Mouse (Mus musculus) liver, adult 2 months (tissue): ENCODE measurements around the gene B3gnt8. TPM values are rescaled to one million over a fixed set of nuclear protein-coding genes. Genes with fewer than 3 reads are reported as not detected.

ENCODE experiments used
- DNase-seq: peaks from one replicate; pipeline ENCODE4 v3.0.0-alpha.2; 2011; ENCODE audit warnings: low read depth, low spot score; ENCODE audit errors: extremely low read depth
- H3K27ac ChIP-seq: fragments of 200-500 bp; replicated peaks from 2 replicates; pipeline ENCODE4 v1.5.1; 2012; ENCODE audit warnings: low read depth, mild to moderate bottlenecking, control low read depth, inconsistent platforms, low read length; ENCODE audit not compliant: insufficient read depth
- H3K27me3 ChIP-seq: fragments of 200-500 bp; 2 replicates; pipeline ENCODE4 v1.6.1; 2012; ENCODE audit warnings: mild to moderate bottlenecking, moderate library complexity, low read length, inconsistent platforms; ENCODE audit not compliant: control insufficient read depth, insufficient read depth
- H3K36me3 ChIP-seq: fragments of 200-500 bp; 2 replicates; pipeline ENCODE4 v1.6.1; 2012; ENCODE audit warnings: low read length, inconsistent platforms; ENCODE audit not compliant: control insufficient read depth, insufficient read depth
- H3K4me1 ChIP-seq: fragments of 200-500 bp; 2 replicates; pipeline ENCODE4 v1.6.1; 2011; ENCODE audit warnings: low read length; ENCODE audit not compliant: control insufficient read depth, insufficient read depth
- H3K4me3 ChIP-seq: fragments of 200-500 bp; 2 replicates; pipeline ENCODE4 v1.5.1; 2011; ENCODE audit warnings: low read depth, mild to moderate bottlenecking, control low read depth, low read length, moderate library complexity; ENCODE audit not compliant: insufficient read depth
- H3K79me2 ChIP-seq: fragments of 200-500 bp; 2 replicates; pipeline ENCODE4 v1.6.1; 2012; ENCODE audit warnings: inconsistent platforms, mild to moderate bottlenecking, low read length, moderate library complexity; ENCODE audit not compliant: control insufficient read depth, insufficient read depth
- H3K9ac ChIP-seq: fragments of 200-500 bp; 2 replicates; pipeline ENCODE4 v1.6.1; 2012; ENCODE audit warnings: low read depth, mild to moderate bottlenecking, control low read depth, inconsistent platforms, low read length
- CTCF ChIP-seq: fragments of 200-500 bp; IDR thresholded peaks from 2 replicates; pipeline ENCODE4 v1.5.1; 2011; ENCODE audit warnings: low read depth, low read length, control low read depth
- POLR2A ChIP-seq: fragments of 200-500 bp; IDR thresholded peaks from 2 replicates; pipeline ENCODE4 v1.6.1; 2011; ENCODE audit warnings: low read length, control low read depth; ENCODE audit not compliant: insufficient read depth; ENCODE audit errors: extremely low read depth
- WGBS: fragments of 180-500 bp; shearing (Covaris S2); methylation state at CpG from one replicate; pipeline ENCODE4 v1.1.7; 2018; 5-methylcytosine and 5-hydroxymethylcytosine counted together
- polyA plus RNA-seq: library from polyadenylated mRNA; depleted of rRNA; stranded (reverse); fragments of >200 nt; gene quantifications from 2 replicates; pipeline ENCODE4 v1.2.3, GENCODE M21; 2012
- total RNA-seq: library from RNA; depleted of rRNA; stranded (reverse); fragments of >200 nt; gene quantifications from 2 replicates; pipeline ENCODE4 v1.2.3, GENCODE M21; 2014

B3gnt8 gene
- total and polyA plus RNA-seq, 2 experiments, result 0.46 to 1.1 TPM

DNA sequence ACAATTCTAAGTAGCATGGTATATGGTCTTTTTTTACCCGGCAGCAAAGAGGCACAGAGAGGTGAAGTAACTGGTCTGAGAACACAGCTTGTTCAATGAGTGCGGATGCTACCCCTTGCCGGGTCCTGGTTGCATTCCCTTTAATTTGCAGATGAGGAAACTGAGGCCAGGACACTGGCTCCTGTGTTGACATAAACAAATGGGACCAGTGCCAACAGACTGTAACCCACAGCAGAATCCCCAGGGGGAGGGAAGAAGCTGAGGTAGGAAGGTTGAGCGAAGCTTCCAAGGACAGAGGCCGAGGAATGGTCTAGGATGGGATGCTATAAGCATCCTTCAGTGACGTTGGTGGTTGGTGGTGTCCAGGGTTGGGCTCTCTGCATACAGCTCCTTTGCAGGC is 49.0 kb downstream of the B3gnt8 start:
- Histone ChIP-seq H3K27ac (no peak overlapping the region), H3K4me3 (no peak overlapping the region), H3K36me3 (no peaks in the 10 kb centered on the region), H3K9ac (no peak overlapping the region), H3K27me3 (peaks cover 4% of the 10 kb centered on the region; the same call in 1 of the 2 replicates), H3K79me2 (no peaks in the 10 kb centered on the region), H3K4me1 (peaks cover 4% of the 10 kb centered on the region)
- WGBS, result 50% methylated on average over 6 of the region's 6 CpGs
- TF ChIP-seq POLR2A, result no peak
- no peak for TF ChIP-seq CTCF
- no peak for DNase-seq

- peak; percentile 83 for DNase-seq
- no peaks in the 10 kb centered on the region for H3K36me3 ChIP-seq
- H3K27ac ChIP-seq, result no peak overlapping the region
- peaks cover 4% of the 10 kb centered on the region; the same call in 1 of the 2 replicates for H3K27me3 ChIP-seq
- 24% methylated on average over 15 of the region's 15 CpGs for whole genome bisulfite sequencing
- H3K79me2 ChIP-seq, result no peaks in the 10 kb centered on the region
- H3K4me1 ChIP-seq, result peaks cover 4% of the 10 kb centered on the region
- no peak overlapping the region for H3K4me3 ChIP-seq
- no peak overlapping the region for H3K9ac ChIP-seq
- TF ChIP-seq POLR2A (no peak), CTCF (no peak)
These were observed 49.8 kb downstream of the B3gnt8 start for GRCm38 (mm10) chr7:25676085-25676781.

DNA sequence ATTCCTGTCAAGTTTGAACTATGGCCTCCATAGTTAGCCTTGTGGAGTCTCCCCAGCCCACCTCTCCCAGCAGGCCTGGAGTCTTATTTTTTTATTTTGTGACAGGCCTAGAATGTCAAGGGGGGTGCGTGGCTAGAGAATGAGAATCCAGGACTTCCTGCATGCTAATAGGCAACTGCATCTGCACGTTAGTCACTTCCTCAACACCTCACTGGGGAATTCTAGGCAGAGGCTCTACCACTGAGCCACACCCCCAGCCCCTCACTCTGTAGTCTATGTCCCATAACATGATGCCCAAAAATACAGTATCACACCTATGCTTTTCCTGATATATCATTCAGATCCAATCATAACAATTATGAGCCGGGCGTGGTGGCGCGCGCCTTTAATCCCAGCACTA is 50.6 kb downstream of the B3gnt8 start:
- TF ChIP-seq CTCF (no peak), POLR2A (no peak)
- no peak overlapping the region for H3K27ac ChIP-seq
- 91% methylated on average over 7 of the region's 7 CpGs for WGBS
- no peak for DNase-seq
- H3K4me1 ChIP-seq, result peaks cover 4% of the 10 kb centered on the region
- no peaks in the 10 kb centered on the region for H3K79me2 ChIP-seq
- H3K4me3 ChIP-seq, result no peak overlapping the region
- H3K27me3 ChIP-seq, result peaks cover 4% of the 10 kb centered on the region; the same call in 1 of the 2 replicates
- H3K36me3 ChIP-seq, result no peaks in the 10 kb centered on the region
- H3K9ac ChIP-seq, result no peak overlapping the region

- H3K36me3 ChIP-seq, result no peaks in the 10 kb centered on the region
- H3K79me2 ChIP-seq, result no peaks in the 10 kb centered on the region
- peaks cover 6% of the 10 kb centered on the region for H3K4me1 ChIP-seq
- H3K4me3 ChIP-seq, result no peak overlapping the region
- no peak overlapping the region for H3K9ac ChIP-seq
- H3K27ac ChIP-seq, result no peak overlapping the region
- peaks cover 1% of the 10 kb centered on the region; the same call in 1 of the 2 replicates for H3K27me3 ChIP-seq
- peak; percentile 45 for DNase-seq
- 6% methylated on average over 6 of the region's 6 CpGs for WGBS
- TF ChIP-seq POLR2A, result no peak
- peak; percentile 50 for TF ChIP-seq CTCF
These were observed 53.5 kb downstream of the B3gnt8 start for GRCm38 (mm10) chr7:25679971-25680370.

DNA sequence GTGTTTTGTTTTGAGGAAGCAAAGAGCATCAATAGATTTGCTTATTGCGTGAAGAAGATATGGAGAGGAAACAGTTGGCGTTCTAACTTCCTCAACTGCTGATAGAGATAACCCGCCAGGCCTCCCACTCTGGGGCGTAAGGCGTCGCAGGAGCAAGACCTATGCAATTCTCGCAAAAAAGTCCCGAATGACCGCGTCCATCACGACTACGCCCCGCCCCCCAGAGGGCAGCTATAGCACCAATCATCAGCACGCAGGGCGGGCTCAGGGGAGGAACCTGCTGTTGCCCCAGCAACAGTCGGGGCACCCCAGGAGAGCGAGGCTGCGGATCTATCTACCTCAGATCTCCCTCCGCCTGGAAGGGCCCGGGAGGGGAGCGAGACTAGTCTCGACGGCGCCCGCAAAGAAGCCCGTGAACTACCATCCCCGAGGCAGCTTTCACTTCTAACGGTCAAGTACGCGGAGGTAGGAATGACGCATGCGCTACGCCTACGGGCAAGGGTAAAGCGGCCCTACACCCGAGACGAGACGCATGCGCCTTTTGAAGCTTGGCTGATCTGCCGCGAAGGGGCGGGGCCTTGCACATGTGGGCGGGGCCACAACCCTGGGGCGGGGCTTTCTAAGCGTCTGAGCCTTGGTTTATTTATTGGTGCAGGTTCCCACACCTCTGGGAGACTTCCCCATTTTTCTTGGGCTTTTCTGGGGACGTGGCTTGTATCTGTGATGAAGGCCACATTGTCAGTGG is 54.2 kb downstream of the B3gnt8 start, which contains the start of gene B9d2:
Gene B9d2 (plus strand): TSS at position 267 of the 745 bp plus-strand sequence.
- peak within 1 kb of the TSS; percentile 91 for H3K27ac ChIP-seq
- DNase-seq, result peak; percentile 81
- no peaks in the 10 kb centered on the region for H3K36me3 ChIP-seq
- peak within 1 kb of the TSS; percentile 81 for H3K4me3 ChIP-seq
- under 1% methylated on average over 46 of the region's 46 CpGs for WGBS
- TF ChIP-seq CTCF, result no peak
- 0 out of 2 replicates have a peak, but pooled peaks have one; percentile 29 for TF ChIP-seq POLR2A
- no peaks in the 10 kb centered on the region for H3K79me2 ChIP-seq
- H3K4me1 ChIP-seq, result peaks cover 6% of the 10 kb centered on the region
- no peaks in the 10 kb centered on the region for H3K27me3 ChIP-seq
- peak within 1 kb of the TSS; percentile 80 for H3K9ac ChIP-seq
